Mouse (Mus musculus) embryonic facial prominence, embryonic 11.5 days (tissue): ENCODE data around the gene Lmbr1l. TPM values are rescaled to one million over a fixed set of nuclear protein-coding genes. Genes with fewer than 3 reads are reported as not detected.
A peak's percentile ranks its signal among the peaks of the same experiment; 100 is the strongest.

Experiments used
- ATAC-seq: fragments of 200-750 bp; cut with Nextera tagmentation; replicated peaks from 2 replicates; pipeline ENCODE4 v1.8.0; 2017; ENCODE audit warnings: low read depth; ENCODE audit not compliant: insufficient number of reproducible peaks, low FRiP score, low TSS enrichment
- DNase-seq: peaks from one replicate; pipeline ENCODE4 v3.0.0-alpha.2; 2015; ENCODE audit warnings: low spot score
- H3K27ac ChIP-seq: fragments of 300-500 bp; sonication (generic); replicated peaks from 2 replicates; pipeline ENCODE4 v1.5.1; 2014; ENCODE audit warnings: mild to moderate bottlenecking, low read depth, low read length, control low read depth
- H3K27me3 ChIP-seq: fragments of 300-500 bp; sonication (generic); 2 replicates; pipeline ENCODE4 v1.6.1; 2014; ENCODE audit warnings: mild to moderate bottlenecking, low read length, moderate library complexity, mixed read lengths; ENCODE audit not compliant: control insufficient read depth, insufficient read depth
- H3K36me3 ChIP-seq: fragments of 300-500 bp; sonication (generic); replicated peaks from 2 replicates; pipeline ENCODE4 v1.6.1; 2014; ENCODE audit warnings: low read depth, mild to moderate bottlenecking, low read length, moderate library complexity, mixed read lengths; ENCODE audit not compliant: control insufficient read depth, insufficient read depth
- H3K4me1 ChIP-seq: fragments of 300-500 bp; sonication (generic); 2 replicates; pipeline ENCODE4 v1.6.1; 2014; ENCODE audit warnings: low read length, mixed read lengths; ENCODE audit not compliant: control insufficient read depth, insufficient read depth
- H3K4me2 ChIP-seq: fragments of 300-500 bp; sonication (generic); 2 replicates; pipeline ENCODE4 v1.6.1; 2014; ENCODE audit warnings: low read depth, mild to moderate bottlenecking, control low read depth, low read length, moderate library complexity
- H3K4me3 ChIP-seq: fragments of 300-500 bp; sonication (generic); 2 replicates; pipeline ENCODE4 v1.5.1; 2014; ENCODE audit warnings: low read depth, low read length, control low read depth
- H3K9ac ChIP-seq: fragments of 300-500 bp; sonication (generic); replicated peaks from 2 replicates; pipeline ENCODE4 v1.6.1; 2014; ENCODE audit warnings: mild to moderate bottlenecking, control low read depth, low read length
- H3K9me3 ChIP-seq: fragments of 300-500 bp; sonication (generic); replicated peaks from 2 replicates; pipeline ENCODE4 v1.6.1; 2016; ENCODE audit warnings: mild to moderate bottlenecking, low read length, inconsistent platforms, mixed read lengths; ENCODE audit not compliant: control insufficient read depth
- WGBS: fragments of 180-500 bp; shearing (Covaris S2); extraction: QIAGEN DNeasy Blood & Tissue Kit; methylation state at CpG from one replicate; pipeline ENCODE4 v1.1.7; 2014; 5-methylcytosine and 5-hydroxymethylcytosine counted together
- polyA plus RNA-seq: library from polyadenylated mRNA; unstranded; fragments of >200 nt; fragmentation: Nextera tagmentation; extraction: Ambion mirVana; gene quantifications from 2 replicates; pipeline ENCODE4 v1.2.1, GENCODE M21; 2014

The Lmbr1l gene
- polyA plus RNA-seq, 1 experiment from 2014 or later, result 3.9 TPM

GRCm38 (mm10) chr15:98897495-98897894, 20.5 kb downstream of the Lmbr1l start:
- Histone ChIP-seq H3K27me3 (peaks cover 63% of the 10 kb centered on the region), H3K4me3 (no peak overlapping the region; the same call in none of the 2 replicates), H3K9ac (no peak overlapping the region), H3K9me3 (no peaks in the 10 kb centered on the region), H3K4me2 (no peak overlapping the region), H3K36me3 (no peaks in the 10 kb centered on the region), H3K27ac (no peak overlapping the region), H3K4me1 (peaks cover 21% of the 10 kb centered on the region)
- 0% methylated on average over 10 of the region's 10 CpGs for WGBS
- DNase-seq, result no peak
- ATAC-seq, result no peak

GRCm38 (mm10) chr15:98895635-98896589, 22.1 kb downstream of the Lmbr1l start:
- Histone ChIP-seq H3K27me3 (peaks cover 72% of the 10 kb centered on the region), H3K27ac (0 out of 2 replicates have a peak overlapping the region, but pooled peaks have one; percentile 22)
- ATAC-seq, result peak; percentile 42; the same call in 1 of the 2 replicates

GRCm38 (mm10) chr15:98894746-98895634, 23.0 kb downstream of the Lmbr1l start:
- peaks cover 21% of the 10 kb centered on the region for H3K4me1 ChIP-seq
- peaks cover 72% of the 10 kb centered on the region for H3K27me3 ChIP-seq
- no peak overlapping the region; the same call in 1 of the 2 replicates for H3K9ac ChIP-seq
- peak overlapping the region; percentile 97 for H3K4me2 ChIP-seq
- H3K4me3 ChIP-seq, result peak overlapping the region; percentile 47
- no peaks in the 10 kb centered on the region for H3K9me3 ChIP-seq
- no peak for DNase-seq
- no peak overlapping the region for H3K27ac ChIP-seq
- H3K36me3 ChIP-seq, result no peaks in the 10 kb centered on the region
- 3% methylated on average over 38 of the region's 38 CpGs for WGBS
- ATAC-seq, result 0 out of 2 replicates have a peak, but pooled peaks have one; percentile 11

More at GRCm38 (mm10) chr15:98895635-98896589, 22.1 kb downstream of the Lmbr1l start:
- DNase-seq, result peak; percentile 72
- peak overlapping the region; percentile 39 for H3K9ac ChIP-seq
- WGBS, result under 1% methylated on average over 41 of the region's 41 CpGs
- peak overlapping the region; percentile 45 for H3K4me2 ChIP-seq
- H3K4me3 ChIP-seq, result peak overlapping the region; percentile 21
- H3K9me3 ChIP-seq, result no peaks in the 10 kb centered on the region
- peaks cover 21% of the 10 kb centered on the region for H3K4me1 ChIP-seq
- no peaks in the 10 kb centered on the region for H3K36me3 ChIP-seq

GRCm38 (mm10) chr15:98893940-98894745, 23.9 kb downstream of the Lmbr1l start, which contains the start of gene Rhebl1:
Gene Rhebl1 (minus strand): TSS chr15:98894540.
- under 1% methylated on average over 77 of the region's 77 CpGs for WGBS
- no peak within 1 kb of the TSS for H3K27ac ChIP-seq
- H3K4me3 ChIP-seq, result peak within 1 kb of the TSS; percentile 47
- peaks cover 72% of the 10 kb centered on the region for H3K27me3 ChIP-seq
- H3K9me3 ChIP-seq, result no peaks in the 10 kb centered on the region
- peak within 1 kb of the TSS; percentile 57 for H3K9ac ChIP-seq
- peak; percentile 52 for DNase-seq
- H3K36me3 ChIP-seq, result no peaks in the 10 kb centered on the region
- H3K4me2 ChIP-seq, result peak within 1 kb of the TSS; percentile 97
- ATAC-seq, result no peak
- H3K4me1 ChIP-seq, result peaks cover 21% of the 10 kb centered on the region

GRCm38 (mm10) chr15:98893036-98893435, 25.0 kb downstream of the Lmbr1l start:
- H3K4me2 ChIP-seq, result no peak overlapping the region
- H3K4me1 ChIP-seq, result peaks cover 18% of the 10 kb centered on the region
- peaks cover 61% of the 10 kb centered on the region for H3K27me3 ChIP-seq
- no peak overlapping the region for H3K27ac ChIP-seq
- no peak overlapping the region for H3K4me3 ChIP-seq
- H3K9ac ChIP-seq, result no peak overlapping the region
- no peaks in the 10 kb centered on the region for H3K9me3 ChIP-seq
- WGBS, result 44% methylated on average over 4 of the region's 4 CpGs
- H3K36me3 ChIP-seq, result no peaks in the 10 kb centered on the region
- DNase-seq (no peak), ATAC-seq (no peak)

- ATAC-seq, result no peak
- H3K36me3 ChIP-seq, result no peaks in the 10 kb centered on the region
- no peak overlapping the region for H3K4me2 ChIP-seq
- H3K4me3 ChIP-seq, result no peak overlapping the region
- H3K9me3 ChIP-seq, result no peaks in the 10 kb centered on the region
- peaks cover 52% of the 10 kb centered on the region for H3K27me3 ChIP-seq
- peak; percentile 82 for DNase-seq
- peaks cover 16% of the 10 kb centered on the region for H3K4me1 ChIP-seq
- WGBS, result 44% methylated on average over 6 of the region's 6 CpGs
- H3K9ac ChIP-seq, result no peak overlapping the region
- H3K27ac ChIP-seq, result no peak overlapping the region
Observed at GRCm38 (mm10) chr15:98891907-98892606, 26.0 kb downstream of the Lmbr1l start.
